Mouse (Mus musculus) E14TG2a.4 (cell line): Measurements from ENCODE around the gene Gm45521.

Experiments
- CTCF ChIP-seq: conservative IDR thresholded peaks from 2 replicates; pipeline ENCODE4 v1.5.1; 2014; ENCODE audit warnings: low read length
- NANOG ChIP-seq: IDR thresholded peaks from 2 replicates; pipeline ENCODE4 v1.6.1; 2014; ENCODE audit warnings: borderline replicate concordance, low read length, mixed read lengths
- POU5F1 ChIP-seq: IDR thresholded peaks from 2 replicates; pipeline ENCODE4 v1.6.1; 2014; ENCODE audit warnings: low read length, borderline replicate concordance

DNA sequence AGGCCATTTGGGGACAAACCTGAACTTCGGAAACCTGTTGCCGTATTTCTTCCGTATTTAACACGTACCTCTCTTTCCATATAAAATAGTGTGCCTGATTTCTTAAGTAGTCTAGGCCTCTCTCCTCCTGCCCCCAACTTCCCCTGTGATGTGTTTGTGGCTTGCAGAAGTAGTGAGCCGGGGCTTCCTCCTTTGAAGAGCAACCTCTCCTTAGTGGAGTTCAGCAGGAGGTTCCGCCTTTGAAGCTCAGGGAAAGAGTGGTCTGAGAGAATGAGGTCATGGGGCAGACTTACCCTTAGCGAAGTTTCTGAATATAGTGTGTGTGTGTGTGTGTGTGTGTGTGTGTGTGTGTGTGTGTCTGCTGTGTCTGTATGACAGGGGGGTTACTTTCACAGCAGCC is 43.2 kb upstream of the Gm45521 start:
- no peak for TF ChIP-seq CTCF
- TF ChIP-seq NANOG, result no peak
- TF ChIP-seq POU5F1, result no peak
